Mouse (Mus musculus) retina, embryonic 14.5 days (tissue): ENCODE results near the gene Dnajc5g.
A peak's percentile ranks its signal among the peaks of the same experiment; 100 is the strongest.

Experiments used
- DNase-seq: peaks from one replicate; pipeline ENCODE4 v3.0.0-alpha.2; 2015; ENCODE audit warnings: low spot score

Dnajc5g gene

GRCm38 (mm10) chr5:31108000-31108490, 2.0 kb downstream of the Dnajc5g start, which contains the start of gene Slc30a3:
Slc30a3 (minus strand) TSS chr5:31108237.
- DNase-seq, result no peak

- DNase-seq, result peak; percentile 29
Observed at GRCm38 (mm10) chr5:31110781-31111180, 4.7 kb downstream of the Dnajc5g start.

- no peak for DNase-seq
Observed at GRCm38 (mm10) chr5:31116354-31116753, 10.3 kb downstream of the Dnajc5g start, which contains the start of gene Trim54. Trim54 (plus strand) TSS chr5:31116712.

- no peak for DNase-seq
Observed at GRCm38 (mm10) chr5:31116912-31117311, 10.8 kb downstream of the Dnajc5g start.

- DNase-seq, result no peak
Observed at GRCm38 (mm10) chr5:31121111-31121510, 15.0 kb downstream of the Dnajc5g start.

GRCm38 (mm10) chr5:31123481-31123880, 17.4 kb downstream of the Dnajc5g start:
- DNase-seq, result no peak

- DNase-seq, result peak; percentile 9
Observed at GRCm38 (mm10) chr5:31126050-31126449, 20.0 kb downstream of the Dnajc5g start.

GRCm38 (mm10) chr5:31136730-31137424, 30.8 kb downstream of the Dnajc5g start:
- DNase-seq, result peak; percentile 11

GRCm38 (mm10) chr5:31137658-31138057, 31.6 kb downstream of the Dnajc5g start:
- DNase-seq, result no peak

GRCm38 (mm10) chr5:31138241-31138967, 32.3 kb downstream of the Dnajc5g start, which contains the start of gene Ucn:
Ucn (minus strand) TSS chr5:31138829.
- DNase-seq, result peak; percentile 18

- DNase-seq, result no peak
Observed at GRCm38 (mm10) chr5:31138968-31139425, 32.9 kb downstream of the Dnajc5g start.

GRCm38 (mm10) chr5:31149781-31150180, 43.7 kb downstream of the Dnajc5g start:
- no peak for DNase-seq

- no peak for DNase-seq
Observed at GRCm38 (mm10) chr5:31151746-31152145, 45.7 kb downstream of the Dnajc5g start.

- peak; percentile 6 for DNase-seq
Observed at GRCm38 (mm10) chr5:31153516-31154151, 47.5 kb downstream of the Dnajc5g start.

GRCm38 (mm10) chr5:31154152-31154553, 48.1 kb downstream of the Dnajc5g start, which contains the start of gene Mpv17:
Mpv17 (minus strand) TSS chr5:31154251.
- peak; percentile 83 for DNase-seq
